Mouse (Mus musculus) forebrain, postnatal 0 days (tissue): ENCODE results near the gene Tmub2. TPM values are rescaled to one million over a fixed set of nuclear protein-coding genes. Genes with fewer than 3 reads are reported as not detected.
A peak's percentile ranks its signal among the peaks of the same experiment; 100 is the strongest.

Experiments
- ATAC-seq: fragments of 200-750 bp; cut with Nextera tagmentation; 2 replicates; pipeline ENCODE4 v1.8.0; 2017; ENCODE audit warnings: mild to moderate bottlenecking, moderate library complexity
- DNase-seq: peaks from one replicate; pipeline ENCODE4 v3.0.0-alpha.2; 2015
- H3K27ac ChIP-seq: fragments of 300-500 bp; sonication (generic); 2 replicates; pipeline ENCODE4 v1.5.1; 2014; ENCODE audit warnings: low read depth, mild to moderate bottlenecking, antibody characterized with exemption, low read length, moderate library complexity, mixed read lengths
- H3K27me3 ChIP-seq: fragments of 300-500 bp; sonication (generic); 2 replicates; pipeline ENCODE4 v1.6.1; 2014; ENCODE audit warnings: mild to moderate bottlenecking, low read length, mixed read lengths; ENCODE audit not compliant: insufficient read depth
- H3K36me3 ChIP-seq: fragments of 300-500 bp; sonication (generic); 2 replicates; pipeline ENCODE4 v1.6.1; 2014; ENCODE audit warnings: mild to moderate bottlenecking, moderate library complexity; ENCODE audit not compliant: insufficient read depth
- H3K4me1 ChIP-seq: fragments of 300-500 bp; sonication (generic); 2 replicates; pipeline ENCODE4 v1.6.1; 2014; ENCODE audit warnings: antibody characterized with exemption; ENCODE audit not compliant: insufficient read depth
- H3K4me2 ChIP-seq: fragments of 300-500 bp; sonication (generic); 2 replicates; pipeline ENCODE4 v1.6.1; 2014; ENCODE audit warnings: low read depth, mild to moderate bottlenecking, moderate library complexity
- H3K4me3 ChIP-seq: fragments of 300-500 bp; sonication (generic); 2 replicates; pipeline ENCODE4 v1.5.1; 2014; ENCODE audit warnings: low read depth, low read length, mixed read lengths
- H3K9ac ChIP-seq: fragments of 300-500 bp; sonication (generic); 2 replicates; pipeline ENCODE4 v1.6.1; 2014; ENCODE audit warnings: mild to moderate bottlenecking
- H3K9me3 ChIP-seq: fragments of 300-500 bp; sonication (generic); 2 replicates; pipeline ENCODE4 v1.6.1; 2016; ENCODE audit warnings: low read length
- CTCF ChIP-seq: sonication (generic); IDR thresholded peaks from 2 replicates; pipeline ENCODE4 v1.5.1; 2016; ENCODE audit warnings: antibody characterized with exemption, control low read depth, low read depth
- WGBS: fragments of 180-500 bp; shearing (Covaris S2); extraction: QIAGEN DNeasy Blood & Tissue Kit; methylation state at CpG from one replicate; pipeline ENCODE4 v1.1.7; 2014; 5-methylcytosine and 5-hydroxymethylcytosine counted together
- polyA plus RNA-seq: library from polyadenylated mRNA; unstranded; fragments of >200 nt; fragmentation: Nextera tagmentation; extraction: Ambion mirVana; gene quantifications from 2 replicates; pipeline ENCODE4 v1.2.1, GENCODE M21; 2015
- total RNA-seq: library from RNA; depleted of rRNA; stranded (reverse); fragments of >200 nt; gene quantifications from 2 replicates; pipeline ENCODE4 v1.2.3, GENCODE M21; 2014; rRNA removed

Gene Tmub2
- total RNA-seq (72.5 and 77.4 TPM in 2 replicates), polyA plus RNA-seq (63.0 and 67.0 TPM in 2 replicates)

DNA sequence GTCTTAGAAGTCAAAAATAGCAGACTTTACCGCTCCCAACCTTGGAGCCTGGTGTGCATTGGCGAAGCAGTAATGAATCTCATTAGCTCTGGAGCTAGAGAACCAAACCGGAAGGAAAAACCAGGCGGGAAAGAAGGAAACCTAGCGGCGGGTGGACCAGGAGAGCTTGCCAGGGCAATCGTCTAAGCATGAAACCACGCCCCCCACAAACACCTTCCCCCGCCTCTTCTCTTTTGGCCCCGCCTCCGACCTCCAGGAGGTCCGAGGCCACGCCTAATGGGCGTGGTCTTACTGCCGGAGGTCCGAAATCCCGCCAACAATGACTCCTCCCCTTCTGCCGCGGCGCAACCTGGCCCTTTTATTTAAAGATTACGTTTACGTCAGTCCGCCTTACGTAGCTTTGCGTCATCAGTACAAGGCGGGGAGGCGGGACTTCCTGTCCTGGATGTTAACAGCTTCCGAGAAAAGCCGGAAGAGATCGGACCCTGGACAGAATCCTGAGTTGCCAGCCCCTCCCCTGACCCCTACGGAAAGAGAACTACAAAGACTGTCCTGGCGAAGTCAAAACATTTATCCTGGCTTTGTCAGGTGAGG lies at the start of gene Tmub2:
Gene Tmub2 (plus strand): TSS at position 431 of the 594 bp plus-strand sequence.
- DNase-seq (peak; percentile 98), ATAC-seq (peak; percentile 96)
- peak within 1 kb of the TSS; percentile 70 for H3K9ac ChIP-seq
- H3K4me1 ChIP-seq: peaks cover 11% of the 10 kb centered on the region; the same call in 1 of the 2 replicates
- TF ChIP-seq CTCF: peak; percentile 13; the same call in 1 of the 2 replicates
- peak within 1 kb of the TSS; percentile 73 for H3K4me3 ChIP-seq
- H3K27me3 ChIP-seq: no peaks in the 10 kb centered on the region
- H3K9me3 ChIP-seq: no peaks in the 10 kb centered on the region
- H3K36me3 ChIP-seq: peaks cover 20% of the 10 kb centered on the region
- peak within 1 kb of the TSS; percentile 79 for H3K4me2 ChIP-seq
- peak within 1 kb of the TSS; percentile 81 for H3K27ac ChIP-seq
- under 1% methylated on average over 32 of the region's 32 CpGs for WGBS

DNA sequence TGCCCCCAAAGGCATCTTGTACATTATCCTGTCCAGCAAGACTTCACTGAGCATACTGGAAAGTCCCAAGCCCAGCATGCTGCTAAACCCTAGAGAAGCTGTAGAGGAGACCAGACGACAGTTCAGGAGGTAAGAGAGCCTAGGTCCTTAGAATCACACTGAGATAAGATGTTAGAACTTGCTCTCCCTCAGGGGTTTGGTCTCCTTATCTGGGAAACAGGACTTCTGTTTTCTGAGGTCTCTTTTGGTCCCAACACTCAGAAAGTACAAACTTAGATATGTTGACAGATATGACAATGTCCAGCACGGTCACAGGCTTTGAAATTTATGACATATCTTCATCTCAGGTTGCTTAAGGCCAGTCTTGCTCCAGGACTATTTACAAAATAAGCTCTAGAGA lies 48.7 kb upstream of the Tmub2 start:
- no peak overlapping the region for H3K27ac ChIP-seq
- H3K9me3 ChIP-seq: no peaks in the 10 kb centered on the region
- no peak overlapping the region for H3K4me3 ChIP-seq
- no peak for TF ChIP-seq CTCF
- DNase-seq (no peak), ATAC-seq (no peak)
- H3K9ac ChIP-seq: no peak overlapping the region
- H3K4me1 ChIP-seq: no peaks in the 10 kb centered on the region
- no peaks in the 10 kb centered on the region for H3K27me3 ChIP-seq
- 79% methylated on average over 2 of the region's 2 CpGs for WGBS
- H3K4me2 ChIP-seq: no peak overlapping the region
- no peaks in the 10 kb centered on the region for H3K36me3 ChIP-seq

DNA sequence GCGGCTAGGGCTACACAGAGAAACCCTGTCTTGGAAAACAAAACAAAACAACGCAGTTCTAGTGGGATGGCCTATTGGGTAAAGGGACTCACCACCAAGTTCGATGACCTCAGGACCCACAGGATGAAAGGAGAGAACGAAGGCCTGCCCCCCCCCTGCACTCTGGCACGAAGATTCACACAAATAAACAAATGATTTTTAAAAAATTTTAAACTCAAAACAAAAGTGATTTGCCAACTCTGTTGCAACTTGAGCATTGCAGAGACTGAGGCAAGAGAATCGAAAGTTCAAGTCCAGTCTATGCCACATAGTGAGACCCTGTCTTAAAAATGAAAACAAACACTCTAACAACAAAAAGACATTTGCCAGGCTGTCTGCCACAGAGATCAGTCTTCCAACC lies 44.1 kb upstream of the Tmub2 start:
- Histone ChIP-seq H3K9me3 (no peaks in the 10 kb centered on the region), H3K36me3 (no peaks in the 10 kb centered on the region), H3K9ac (no peak overlapping the region), H3K27ac (no peak overlapping the region), H3K4me3 (no peak overlapping the region), H3K4me1 (peaks cover 4% of the 10 kb centered on the region; the same call in 1 of the 2 replicates), H3K4me2 (no peak overlapping the region), H3K27me3 (no peaks in the 10 kb centered on the region)
- no peak for ATAC-seq
- 88% methylated on average over 6 of the region's 6 CpGs for WGBS
- DNase-seq: no peak
- no peak for TF ChIP-seq CTCF

DNA sequence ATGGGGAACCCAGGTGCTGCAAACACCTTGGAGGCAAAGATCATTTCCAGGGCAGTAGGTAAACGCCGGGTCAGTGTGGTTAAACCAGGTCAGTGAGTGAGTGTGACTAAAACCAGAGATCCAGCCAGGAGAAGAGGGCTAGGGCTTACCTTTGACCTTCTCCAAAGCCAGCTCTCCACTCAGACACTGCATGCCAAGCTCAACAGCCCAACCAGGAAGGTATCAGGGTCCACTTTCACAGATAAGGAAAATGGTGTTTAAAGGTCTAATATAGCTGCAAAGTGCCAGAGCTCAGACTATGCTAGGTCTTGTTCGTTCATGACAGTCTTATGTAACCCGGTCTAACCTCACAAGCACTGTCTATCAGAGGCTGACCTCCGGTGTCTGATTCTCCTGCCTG lies 43.5 kb upstream of the Tmub2 start:
- Histone ChIP-seq H3K9ac (no peak overlapping the region), H3K27me3 (no peaks in the 10 kb centered on the region), H3K36me3 (no peaks in the 10 kb centered on the region), H3K4me3 (no peak overlapping the region), H3K27ac (no peak overlapping the region), H3K4me2 (no peak overlapping the region), H3K9me3 (no peaks in the 10 kb centered on the region), H3K4me1 (peaks cover 6% of the 10 kb centered on the region; the same call in 1 of the 2 replicates)
- no peak for DNase-seq
- ATAC-seq: no peak
- TF ChIP-seq CTCF: no peak
- WGBS: 90% methylated on average over 5 of the region's 5 CpGs

DNA sequence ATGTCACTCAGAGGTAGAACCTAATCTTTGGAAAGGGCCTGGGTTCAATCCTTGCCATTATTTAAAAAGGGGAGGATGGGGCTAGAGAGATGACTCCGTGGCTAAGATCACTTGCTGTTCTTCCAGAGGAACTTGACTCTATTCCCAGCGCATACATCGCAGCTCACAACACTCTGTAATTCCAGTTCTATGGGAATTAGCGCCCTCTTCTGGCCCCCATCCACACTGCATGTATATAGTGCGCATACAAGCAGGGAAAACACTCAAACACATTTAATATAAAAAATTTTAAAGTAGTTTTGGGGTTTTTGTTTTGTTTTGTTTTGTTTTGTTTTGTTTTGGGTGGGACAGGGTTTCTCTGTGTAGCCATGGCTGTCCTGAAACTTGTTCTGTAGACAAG lies 42.9 kb upstream of the Tmub2 start:
- Histone ChIP-seq H3K4me2 (no peak overlapping the region), H3K4me1 (peaks cover 6% of the 10 kb centered on the region; the same call in 1 of the 2 replicates), H3K27ac (no peak overlapping the region), H3K9me3 (no peaks in the 10 kb centered on the region), H3K9ac (no peak overlapping the region), H3K4me3 (no peak overlapping the region), H3K36me3 (no peaks in the 10 kb centered on the region), H3K27me3 (no peaks in the 10 kb centered on the region)
- DNase-seq (no peak), ATAC-seq (no peak)
- WGBS: 63% methylated on average over 5 of the region's 5 CpGs
- TF ChIP-seq CTCF: no peak

DNA sequence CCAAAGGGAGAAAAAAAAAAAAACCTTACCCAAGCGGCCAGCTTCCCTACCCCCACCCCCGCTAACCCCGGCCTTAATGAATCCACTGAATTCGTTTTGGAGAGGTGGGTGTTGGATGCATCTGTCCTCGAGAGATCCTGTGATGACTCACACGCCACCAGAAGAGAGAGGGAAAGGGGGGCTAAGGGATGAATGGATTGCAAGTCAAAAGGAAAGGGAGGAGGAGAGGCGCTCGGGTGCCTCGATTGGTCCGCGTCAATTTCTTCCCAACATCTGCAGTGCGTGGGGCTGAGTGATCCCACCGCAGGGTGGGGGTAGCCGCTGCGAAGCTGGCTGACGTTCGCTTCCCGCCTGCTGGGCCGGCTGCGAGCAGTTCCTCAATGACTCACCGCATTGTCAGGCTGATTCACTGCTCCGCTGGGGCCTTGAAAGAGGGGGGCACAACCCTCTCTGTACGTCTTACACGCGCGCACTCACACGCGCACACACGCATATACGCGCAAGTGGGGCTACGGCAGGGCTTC lies 39.7 kb upstream of the Tmub2 start:
- Histone ChIP-seq H3K9ac (peak overlapping the region; percentile 57), H3K9me3 (no peaks in the 10 kb centered on the region), H3K27me3 (no peaks in the 10 kb centered on the region), H3K4me3 (peak overlapping the region; percentile 40), H3K4me2 (peak overlapping the region; percentile 78), H3K27ac (peak overlapping the region; percentile 45; the same call in 1 of the 2 replicates), H3K4me1 (peaks cover 6% of the 10 kb centered on the region; the same call in 1 of the 2 replicates), H3K36me3 (no peaks in the 10 kb centered on the region)
- ATAC-seq (peak; percentile 94), DNase-seq (peak; percentile 87)
- no peak; the same call in 1 of the 2 replicates for TF ChIP-seq CTCF
- 2% methylated on average over 32 of the region's 32 CpGs for WGBS

DNA sequence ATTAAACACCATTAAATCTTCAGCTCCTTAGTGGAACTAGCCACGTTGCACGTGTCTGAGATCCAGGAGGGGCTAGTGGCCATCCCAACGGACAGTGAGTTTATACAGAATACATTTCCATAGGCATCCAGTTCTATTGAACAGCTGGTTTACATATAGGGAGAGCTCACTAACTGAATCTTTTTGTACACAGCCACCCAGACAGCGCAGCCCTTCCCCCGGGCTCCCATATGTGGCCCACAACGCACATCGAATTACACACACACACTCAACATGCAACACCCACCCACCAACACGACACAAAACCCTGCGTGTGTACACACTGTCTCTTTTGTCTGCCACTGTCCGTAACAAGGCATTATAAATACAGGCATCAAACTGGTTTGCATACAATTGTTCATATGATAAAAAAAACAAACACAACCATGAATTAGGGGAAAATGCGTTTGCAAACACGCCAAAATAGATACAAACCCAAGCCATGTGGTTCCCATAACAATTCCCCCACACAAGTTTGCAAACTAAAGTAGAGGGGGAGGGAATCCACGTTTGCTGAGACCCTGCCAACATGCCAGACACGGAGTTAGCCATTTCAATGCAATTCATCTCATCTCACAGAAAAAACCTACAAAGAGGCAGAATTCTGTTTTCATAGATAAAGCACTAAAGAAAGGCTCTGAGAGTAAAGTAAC lies 39.0 kb upstream of the Tmub2 start:
- H3K27me3 ChIP-seq: no peaks in the 10 kb centered on the region
- ATAC-seq (0 out of 2 replicates have a peak, but pooled peaks have one; percentile 8), DNase-seq (no peak)
- H3K9me3 ChIP-seq: no peaks in the 10 kb centered on the region
- TF ChIP-seq CTCF: no peak
- 35% methylated on average over 14 of the region's 14 CpGs for WGBS
- H3K4me3 ChIP-seq: peak overlapping the region; percentile 40
- peak overlapping the region; percentile 57 for H3K9ac ChIP-seq
- H3K4me2 ChIP-seq: peak overlapping the region; percentile 78
- H3K4me1 ChIP-seq: peaks cover 6% of the 10 kb centered on the region; the same call in 1 of the 2 replicates
- H3K27ac ChIP-seq: no peak overlapping the region
- H3K36me3 ChIP-seq: no peaks in the 10 kb centered on the region
